9 mouse cellular contexts compared by ENCODE assay signal in genomic region chr14:55826551-55827340, GRCm38 (mm10). TPM values are rescaled to one million over a fixed set of nuclear protein-coding genes. Genes with fewer than 3 reads are reported as not detected.
DNase-seq lines count a peak whose midpoint lies in the region; ATAC-seq and TF ChIP-seq lines count a peak whose summit lies in the region.
"Had no signal": no experiment of that assay in that cellular context is flagged by ENCODE, and none has a peak within 500 bp of the region (broad histone marks: within the 10 kb centered on the region; RNA-seq: fewer than 3 reads in every experiment).

No protein-coding gene starts in this region.

- TF ChIP-seq POLR2A in ES-Bruce4 (IDR thresholded peaks at IDR 0.05; ENCODE audit: insufficient read depth, low read length) = no peak

- no peak for TF ChIP-seq EP300 in ES-Bruce4 (IDR thresholded peaks at IDR 0.05; ENCODE audit: insufficient read depth, low read depth, low read length)

- 7% methylated on average over 41 of the region's 41 CpGs for WGBS in forebrain, embryonic 14.5 days
- 29% methylated on average over 41 of the region's 41 CpGs for WGBS in intestine, embryonic 15.5 days
- WGBS in neural tube, embryonic 11.5 days = 7% methylated on average over 41 of the region's 41 CpGs

- DNase-seq in cerebellum, postnatal 25 days = peak; percentile 28 to 48
- no peak for DNase-seq in cerebellum, adult 9-11 months
- peak; percentile 37 for DNase-seq in forebrain, embryonic 14.5 days (ENCODE audit: low spot score)
- DNase-seq in neural tube, embryonic 11.5 days (ENCODE audit: low spot score) = peak; percentile 27
- no peak for DNase-seq in ovary, postnatal 14 days (ENCODE audit: low spot score)
- DNase-seq in left cerebral cortex, postnatal 14 days (ENCODE audit: low spot score in 2 of 2) = no peak

- H3K9ac ChIP-seq in ES-Bruce4 (ENCODE audit: low read depth, poor library complexity, severe bottlenecking) = peak overlapping the region; percentile 97
- peak overlapping the region; percentile 46 for H3K9ac ChIP-seq in forebrain, embryonic 14.5 days (ENCODE audit: low read length)
- H3K9ac ChIP-seq in intestine, embryonic 15.5 days = peak overlapping the region; percentile 71
- peak overlapping the region; percentile 27 for H3K9ac ChIP-seq in neural tube, embryonic 11.5 days (ENCODE audit: low read length)

- ATAC-seq in forebrain, embryonic 14.5 days = no peak
- no peak for ATAC-seq in intestine, embryonic 15.5 days
- ATAC-seq in neural tube, embryonic 11.5 days (ENCODE audit: insufficient read depth, low FRiP score, low TSS enrichment) = no peak

- no peaks in the 10 kb centered on the region for H3K9me3 ChIP-seq in ES-Bruce4 (replicated peaks; ENCODE audit: control insufficient read depth, insufficient read depth, low read length, poor library complexity, severe bottlenecking)
- no peaks in the 10 kb centered on the region for H3K9me3 ChIP-seq in forebrain, embryonic 14.5 days (replicated peaks; ENCODE audit: control insufficient read depth, low read length)
- H3K9me3 ChIP-seq in intestine, embryonic 15.5 days = no peaks in the 10 kb centered on the region; the same call in 1 of the 2 replicates
- no peaks in the 10 kb centered on the region for H3K9me3 ChIP-seq in neural tube, embryonic 11.5 days (ENCODE audit: control insufficient read depth, low read length)

- intact Hi-C loops in left cerebral cortex, postnatal 14 days (cut with DNase I) = no loop called here

- peaks cover 2% of the 10 kb centered on the region; the same call in 1 of the 2 replicates for H3K36me3 ChIP-seq in ES-Bruce4 (ENCODE audit: control insufficient read depth, insufficient read depth, low read length, poor library complexity, severe bottlenecking)
- H3K36me3 ChIP-seq in forebrain, embryonic 14.5 days (ENCODE audit: control insufficient read depth, insufficient read depth, low read length) = no peaks in the 10 kb centered on the region
- H3K36me3 ChIP-seq in intestine, embryonic 15.5 days = peaks cover 9% of the 10 kb centered on the region; the same call in 1 of the 2 replicates
- no peaks in the 10 kb centered on the region; the same call in 1 of the 2 replicates for H3K36me3 ChIP-seq in neural tube, embryonic 11.5 days (ENCODE audit: control insufficient read depth, insufficient read depth, low read length)

- peak overlapping the region; percentile 82 for H3K4me2 ChIP-seq in forebrain, embryonic 14.5 days (ENCODE audit: low read length)
- H3K4me2 ChIP-seq in intestine, embryonic 15.5 days (replicated peaks) = peak overlapping the region; percentile 90
- peak overlapping the region; percentile 81 for H3K4me2 ChIP-seq in neural tube, embryonic 11.5 days (ENCODE audit: low read depth)

- H3K4me1 ChIP-seq in ES-Bruce4 (ENCODE audit: control insufficient read depth, insufficient read depth, low read length) = peaks cover 15% of the 10 kb centered on the region
- H3K4me1 ChIP-seq in forebrain, embryonic 14.5 days (ENCODE audit: control insufficient read depth, insufficient read depth, low read length) = peaks cover 22% of the 10 kb centered on the region
- H3K4me1 ChIP-seq in intestine, embryonic 15.5 days (replicated peaks) = peaks cover 34% of the 10 kb centered on the region
- H3K4me1 ChIP-seq in neural tube, embryonic 11.5 days (ENCODE audit: control insufficient read depth, insufficient read depth, low read length) = peaks cover 7% of the 10 kb centered on the region

- H3K4me3 ChIP-seq in ES-Bruce4 (ENCODE audit: low read depth, low read length) = peak overlapping the region; percentile 69
- peak overlapping the region; percentile 47 for H3K4me3 ChIP-seq in forebrain, embryonic 14.5 days (ENCODE audit: low read depth, low read length)
- peak overlapping the region; percentile 62 for H3K4me3 ChIP-seq in intestine, embryonic 15.5 days (replicated peaks)
- H3K4me3 ChIP-seq in neural tube, embryonic 11.5 days (ENCODE audit: low read depth, low read length) = peak overlapping the region; percentile 54

- H3K27me3 ChIP-seq in ES-Bruce4 (ENCODE audit: control insufficient read depth, insufficient read depth, low read length, poor library complexity, severe bottlenecking) = no peaks in the 10 kb centered on the region
- H3K27me3 ChIP-seq in forebrain, embryonic 14.5 days (replicated peaks; ENCODE audit: control insufficient read depth, insufficient read depth, low read length) = 0 out of 2 replicates have a peak, but pooled peaks cover 3% of the 10 kb centered on the region
- peaks cover 3% of the 10 kb centered on the region; the same call in 1 of the 2 replicates for H3K27me3 ChIP-seq in intestine, embryonic 15.5 days (replicated peaks)
- peaks cover 4% of the 10 kb centered on the region for H3K27me3 ChIP-seq in neural tube, embryonic 11.5 days (ENCODE audit: control insufficient read depth, insufficient read depth, low read length)

- no peak overlapping the region for H3K27ac ChIP-seq in ES-Bruce4 (ENCODE audit: insufficient read depth, low read length)
- peak overlapping the region; percentile 5; the same call in 1 of the 2 replicates for H3K27ac ChIP-seq in forebrain, embryonic 14.5 days (ENCODE audit: low read depth, low read length)
- H3K27ac ChIP-seq in intestine, embryonic 15.5 days = no peak overlapping the region
- H3K27ac ChIP-seq in neural tube, embryonic 11.5 days (ENCODE audit: low read depth, low read length) = no peak overlapping the region

- TF ChIP-seq CTCF in ES-Bruce4 (IDR thresholded peaks at IDR 0.05; ENCODE audit: low read depth, low read length) = no peak

RNA-seq across cellular contexts. Expression of gene Nfatc4, which starts 3.8 kb away (rescaled TPM):
- 57.0 and 57.7 TPM in 2 replicates for polyA plus RNA-seq in ES-Bruce4 (2011; ENCODE audit: insufficient read depth, insufficient read length, low read depth, missing spikeins)
- polyA plus RNA-seq in forebrain, embryonic 14.5 days (2014; fragmentation: Nextera tagmentation; extraction: Ambion mirVana) = 8.3 and 9.1 TPM in 2 replicates
- 25.7 and 26.3 TPM in 2 replicates for polyA plus RNA-seq in intestine, embryonic 15.5 days (2015; fragmentation: Nextera tagmentation; extraction: Ambion mirVana)
- 25.9 and 33.7 TPM in 2 replicates for polyA plus RNA-seq in neural tube, embryonic 11.5 days (2014; fragmentation: Nextera tagmentation; extraction: Ambion mirVana)
- 1 to 10 TPM; 3.0 to 4.0 TPM for total RNA-seq in left cerebral cortex, postnatal 14 days (2021)
- total RNA-seq: CH12.LX had no signal

RNA-seq across cellular contexts. Expression of gene Nynrin, which starts 27.1 kb away (rescaled TPM):
- polyA plus RNA-seq in ES-Bruce4 (2011; ENCODE audit: insufficient read depth, insufficient read length, low read depth, missing spikeins) = 21.5 and 24.6 TPM in 2 replicates
- 6.2 and 7.4 TPM in 2 replicates for polyA plus RNA-seq in forebrain, embryonic 14.5 days (2014; fragmentation: Nextera tagmentation; extraction: Ambion mirVana)
- 14.5 and 18.3 TPM in 2 replicates for polyA plus RNA-seq in intestine, embryonic 15.5 days (2015; fragmentation: Nextera tagmentation; extraction: Ambion mirVana)
- polyA plus RNA-seq in neural tube, embryonic 11.5 days (2014; fragmentation: Nextera tagmentation; extraction: Ambion mirVana) = 15.1 and 16.0 TPM in 2 replicates
- 1 to 10 TPM; 8.8 to 9.7 TPM for total RNA-seq in left cerebral cortex, postnatal 14 days (2021)

RNA-seq across cellular contexts. Expression of gene Ripk3, which starts 38.1 kb away (rescaled TPM):
- polyA plus RNA-seq in ES-Bruce4 (2011; ENCODE audit: insufficient read depth, insufficient read length, low read depth, missing spikeins) = 11.0 and 16.4 TPM in 2 replicates
- 2.4 and 4.1 TPM in 2 replicates for polyA plus RNA-seq in forebrain, embryonic 14.5 days (2014; fragmentation: Nextera tagmentation; extraction: Ambion mirVana)
- polyA plus RNA-seq in intestine, embryonic 15.5 days (2015; fragmentation: Nextera tagmentation; extraction: Ambion mirVana) = 45.2 and 45.6 TPM in 2 replicates
- 14.2 and 16.6 TPM in 2 replicates for polyA plus RNA-seq in neural tube, embryonic 11.5 days (2014; fragmentation: Nextera tagmentation; extraction: Ambion mirVana)
- total RNA-seq in left cerebral cortex, postnatal 14 days (2021) = 1 to 10 TPM in 1 of 2 experiments, under 1 TPM in 1; 0.83 to 1.0 TPM

RNA-seq across cellular contexts. Expression of gene Adcy4, which starts 42.9 kb away (rescaled TPM):
- polyA plus RNA-seq in ES-Bruce4 (2011; ENCODE audit: insufficient read depth, insufficient read length, low read depth, missing spikeins) = 0.30 and 1.2 TPM in 2 replicates
- 1.9 and 3.3 TPM in 2 replicates for polyA plus RNA-seq in forebrain, embryonic 14.5 days (2014; fragmentation: Nextera tagmentation; extraction: Ambion mirVana)
- 6.7 and 7.0 TPM in 2 replicates for polyA plus RNA-seq in intestine, embryonic 15.5 days (2015; fragmentation: Nextera tagmentation; extraction: Ambion mirVana)
- 8.9 and 9.0 TPM in 2 replicates for polyA plus RNA-seq in neural tube, embryonic 11.5 days (2014; fragmentation: Nextera tagmentation; extraction: Ambion mirVana)
- total RNA-seq in left cerebral cortex, postnatal 14 days (2021) = 1 to 10 TPM; 5.1 to 6.6 TPM
- total RNA-seq: CH12.LX had no signal

RNA-seq across cellular contexts. Expression of gene Cbln3, which starts 57.4 kb away (rescaled TPM):
- polyA plus RNA-seq in ES-Bruce4 (2011; ENCODE audit: insufficient read depth, insufficient read length, low read depth, missing spikeins) = 0.21 and 0.27 TPM in 2 replicates
- 0.20 and 0.27 TPM in 2 replicates for polyA plus RNA-seq in forebrain, embryonic 14.5 days (2014; fragmentation: Nextera tagmentation; extraction: Ambion mirVana)
- 0.18 and 0.29 TPM in 2 replicates for polyA plus RNA-seq in intestine, embryonic 15.5 days (2015; fragmentation: Nextera tagmentation; extraction: Ambion mirVana)
- polyA plus RNA-seq in neural tube, embryonic 11.5 days (2014; fragmentation: Nextera tagmentation; extraction: Ambion mirVana) = 0.13 and 0.22 TPM in 2 replicates
- total RNA-seq in left cerebral cortex, postnatal 14 days (2021) = 1 to 10 TPM in 1 of 2 experiments, under 1 TPM in 1; 0.23 to 1.1 TPM

Comparison
In these comparisons a context has a peak if more than half of its experiments do, and no peak if none do; other contexts are left out.
1. DNase-seq: peak in cerebellum, postnatal 25 days (2 of 2), forebrain, embryonic 14.5 days (single experiment) and neural tube, embryonic 11.5 days (single experiment); none in cerebellum, adult 9-11 months (single experiment), ovary, postnatal 14 days (single experiment) and left cerebral cortex, postnatal 14 days (0 of 2).
2. H3K9ac ChIP-seq: peak in every context shown above with its lines; median percentile 97 in ES-Bruce4; 71 in intestine, embryonic 15.5 days; 46 in forebrain, embryonic 14.5 days; 27 in neural tube, embryonic 11.5 days.
3. Peak in every context shown above with its lines, with median percentiles within 50 percentile points of each other: H3K4me3 ChIP-seq and H3K4me2 ChIP-seq.